Mouse (Mus musculus) pancreas, adult 10 weeks (tissue): ENCODE results near the gene Tle3. TPM values are rescaled to one million over a fixed set of nuclear protein-coding genes. Genes with fewer than 3 reads are reported as not detected.

ENCODE experiments used
- polyA plus RNA-seq: library from polyadenylated mRNA; stranded (reverse); fragments of 350-450 nt; fragmentation: Illumina TruSeq; extraction: RNeasy Lipid Tissue Mini Kit (QIAGEN cat#74804); gene quantifications from one replicate; pipeline ENCODE4 v1.2.3, GENCODE M21; 2015; ENCODE audit warnings: low read depth, low replicate concordance; ENCODE audit not compliant: insufficient read depth

The Tle3 gene
- polyA plus RNA-seq = 13.5 TPM

DNA sequence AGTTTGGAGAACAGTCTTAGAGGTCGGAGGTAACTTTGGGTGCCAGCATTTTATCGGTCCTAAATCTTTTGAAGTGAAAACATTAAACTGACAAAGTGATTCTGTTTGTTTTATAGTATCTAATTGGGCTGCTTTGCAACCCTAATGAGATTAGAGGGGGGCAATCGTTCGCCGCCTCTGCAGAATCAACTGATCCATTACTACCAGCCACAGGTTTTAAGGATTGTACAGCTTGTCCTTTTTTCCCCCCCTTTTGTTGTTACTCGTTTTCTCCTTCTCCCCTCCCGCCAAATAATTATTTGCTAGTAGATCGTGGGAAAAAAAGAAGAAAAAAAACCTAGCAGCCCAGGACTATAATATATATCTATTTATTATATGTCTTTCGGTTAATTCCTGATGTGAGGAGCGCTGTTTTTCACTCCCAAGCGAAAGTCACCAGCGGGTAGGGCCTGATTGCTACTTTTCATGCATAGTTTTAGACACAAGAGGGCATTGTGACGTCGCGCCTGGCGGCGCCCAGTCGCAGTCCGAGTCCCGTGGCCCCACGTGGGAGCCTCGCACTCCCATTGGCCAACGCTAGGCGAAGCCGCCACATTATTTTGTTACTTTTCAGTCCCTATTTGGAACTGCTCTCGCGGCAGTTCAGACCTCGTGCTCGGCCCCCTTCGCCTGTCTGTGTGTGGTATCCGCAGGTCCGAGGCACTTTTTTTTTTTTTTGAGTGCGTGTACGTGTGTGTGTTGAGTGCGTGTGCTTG, at the start of gene Tle3:
Gene Tle3 (plus strand): TSS at position 612 of the 755 bp plus-strand sequence.

